Mouse (Mus musculus): Measurements from ENCODE around the gene Cypt14.
"Not testable (repeated sequence)": the region's sequence is repeated elsewhere in the genome, so short reads cannot be mapped to it uniquely, and the experiment has no call there.

The Cypt14 gene

DNA sequence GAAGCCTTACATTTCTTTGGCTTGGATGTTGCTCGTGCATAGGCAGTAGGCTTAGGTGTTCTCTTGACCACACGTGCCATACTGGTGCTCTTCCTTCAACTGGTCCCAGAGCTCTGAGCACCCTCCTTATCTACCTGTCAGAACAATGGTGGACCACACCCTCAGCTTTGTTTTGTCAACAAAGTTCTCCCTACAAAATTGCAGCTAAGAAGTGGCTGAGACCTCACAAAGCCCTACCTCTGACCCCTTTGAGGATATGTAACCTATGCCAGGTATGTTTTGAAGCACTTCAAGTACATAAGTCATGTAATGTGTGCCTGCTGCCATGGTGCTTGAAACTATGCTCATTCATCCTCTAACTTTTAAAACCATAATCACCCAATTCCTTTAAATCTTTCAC, at the start of gene Cypt14:
Cypt14 (minus strand) TSS at position 101 of the 400 bp plus-strand sequence.
- not testable (repeated sequence) for DNase-seq

Data from spleen, adult 18-20 months (tissue).